Mouse (Mus musculus) C2C12 (cell line): ENCODE measurements around the gene Corin.

Source experiments
- CEBPB ChIP-seq: IDR thresholded peaks from one replicate; pipeline ENCODE4 v1.6.1; 2011; ENCODE audit warnings: low read depth, mild to moderate bottlenecking, control low read depth, moderate library complexity
- CTCF ChIP-seq: IDR thresholded peaks from one replicate; pipeline ENCODE4 v1.5.1; 2011; ENCODE audit not compliant: control insufficient read depth, insufficient read depth, insufficient read length
- MAX ChIP-seq: IDR thresholded peaks from one replicate; pipeline ENCODE4 v1.6.1; 2011; ENCODE audit warnings: mild to moderate bottlenecking, control low read depth
- MYOD1 ChIP-seq: IDR thresholded peaks from one replicate; pipeline ENCODE4 v1.6.1; 2011; ENCODE audit warnings: low read depth; ENCODE audit not compliant: control insufficient read depth, insufficient read length
- USF1 ChIP-seq: IDR thresholded peaks from one replicate; pipeline ENCODE4 v1.6.1; 2011; ENCODE audit warnings: low read depth, mild to moderate bottlenecking, control low read depth, moderate library complexity

- no peak for TF ChIP-seq CTCF
- TF ChIP-seq USF1, result no peak
- TF ChIP-seq CEBPB, result no peak
- TF ChIP-seq MAX, result no peak
- no peak for TF ChIP-seq MYOD1
These were observed 9.5 kb upstream of the Corin start for GRCm38 (mm10) chr5:72513808-72514207.
